Mouse (Mus musculus): ENCODE measurements around the gene Gm21170. TPM values are rescaled to one million over a fixed set of nuclear protein-coding genes. Genes with fewer than 3 reads are reported as not detected.
"Not testable (repeated sequence)": the region's sequence is repeated elsewhere in the genome, so short reads cannot be mapped to it uniquely, and the experiment has no call there.

The Gm21170 gene
- not detected in 2 replicates for polyA plus RNA-seq (2014; fragmentation: Nextera tagmentation; extraction: Ambion mirVana)

DNA sequence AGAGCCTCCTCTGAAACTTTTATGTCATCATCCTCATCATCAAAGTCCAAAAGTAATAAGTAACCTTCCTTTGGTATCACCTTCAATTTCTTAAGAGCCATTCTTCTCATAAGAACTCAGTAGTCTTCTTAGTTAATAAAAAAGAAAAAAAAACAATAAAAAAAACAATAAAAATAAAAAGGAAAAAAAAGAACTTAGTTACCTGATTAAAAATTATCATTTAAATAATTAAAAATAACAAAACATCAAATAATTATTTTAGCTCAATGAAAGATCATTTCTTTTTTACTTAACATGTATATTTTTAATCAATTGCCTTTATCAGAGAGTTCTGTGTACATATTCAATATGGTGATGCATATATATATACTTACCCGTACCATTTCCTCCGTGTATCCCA is at the start of gene Gm21170:
TSS of gene Gm21170 (minus strand) at position 101 of the 400 bp plus-strand sequence.
- H3K4me1 ChIP-seq (ENCODE audit: control insufficient read depth, insufficient read depth, low read length); ATAC-seq (ENCODE audit: low FRiP score); H3K27ac ChIP-seq (ENCODE audit: low read depth, low read length); H3K4me3 ChIP-seq (ENCODE audit: low read depth, low read length); H3K27me3 ChIP-seq (ENCODE audit: control insufficient read depth, insufficient read depth, low read length); H3K4me2 ChIP-seq; DNase-seq (ENCODE audit: low spot score, missing footprints); H3K9ac ChIP-seq (ENCODE audit: low read length); H3K36me3 ChIP-seq (ENCODE audit: control insufficient read depth, insufficient read depth, low read length); H3K9me3 ChIP-seq (ENCODE audit: control insufficient read depth, low read length): not testable (repeated sequence)
- no CpG with 5 or more reads among the region's 2 CpGs for WGBS

Other genes starting within 250 kb of the Gm21170 start
- gene Gm21256, start 240.1 kb downstream of the Gm21170 start, polyA plus RNA-seq (2014; fragmentation: Nextera tagmentation; extraction: Ambion mirVana): not detected in 2 replicates